Mouse (Mus musculus) cerebellum, adult 2 months (tissue): Measurements from ENCODE around the gene Rad17. TPM values are rescaled to one million over a fixed set of nuclear protein-coding genes. Genes with fewer than 3 reads are reported as not detected.

Experiments used
- DNase-seq, 2 experiments: peaks; one replicate each; pipeline ENCODE4 v3.0.0; 2021
- H3K27ac ChIP-seq: fragments of 200-500 bp; 2 replicates; pipeline ENCODE4 v1.5.1; 2012; ENCODE audit warnings: low read length, control low read depth, inconsistent platforms; ENCODE audit not compliant: insufficient read depth
- H3K27me3 ChIP-seq: fragments of 200-500 bp; 2 replicates; pipeline ENCODE4 v1.6.1; 2012; ENCODE audit warnings: inconsistent platforms, mild to moderate bottlenecking, low read length, moderate library complexity; ENCODE audit not compliant: control insufficient read depth, insufficient read depth
- H3K4me1 ChIP-seq: fragments of 200-500 bp; 2 replicates; pipeline ENCODE4 v1.6.1; 2011; ENCODE audit warnings: low read length; ENCODE audit not compliant: control insufficient read depth, insufficient read depth
- H3K4me3 ChIP-seq: fragments of 200-500 bp; replicated peaks from 2 replicates; pipeline ENCODE3; 2011; ENCODE audit warnings: mild to moderate bottlenecking, low read depth, low read length, control low read depth; ENCODE audit not compliant: insufficient read depth
- CTCF ChIP-seq: fragments of 200-500 bp; IDR thresholded peaks from 2 replicates; pipeline ENCODE4 v1.5.1; 2011; ENCODE audit warnings: low read depth, mild to moderate bottlenecking, control low read depth, low read length, moderate library complexity, borderline replicate concordance; ENCODE audit not compliant: insufficient read depth
- POLR2A ChIP-seq: fragments of 200-500 bp; IDR thresholded peaks from 2 replicates; pipeline ENCODE4 v1.6.1; 2011; ENCODE audit warnings: low read length, control low read depth, borderline replicate concordance; ENCODE audit not compliant: insufficient read depth
- WGBS: fragments of 180-500 bp; shearing (Covaris S2); methylation state at CpG from one replicate; pipeline ENCODE4 v1.1.7; 2018; 5-methylcytosine and 5-hydroxymethylcytosine counted together
- polyA plus RNA-seq: library from polyadenylated mRNA; depleted of rRNA; stranded (reverse); fragments of >200 nt; gene quantifications from 2 replicates; pipeline ENCODE4 v1.2.3, GENCODE M21; 2012; rRNA removed

Rad17 gene
- polyA plus RNA-seq, 1 experiment = 15.6 TPM

DNA sequence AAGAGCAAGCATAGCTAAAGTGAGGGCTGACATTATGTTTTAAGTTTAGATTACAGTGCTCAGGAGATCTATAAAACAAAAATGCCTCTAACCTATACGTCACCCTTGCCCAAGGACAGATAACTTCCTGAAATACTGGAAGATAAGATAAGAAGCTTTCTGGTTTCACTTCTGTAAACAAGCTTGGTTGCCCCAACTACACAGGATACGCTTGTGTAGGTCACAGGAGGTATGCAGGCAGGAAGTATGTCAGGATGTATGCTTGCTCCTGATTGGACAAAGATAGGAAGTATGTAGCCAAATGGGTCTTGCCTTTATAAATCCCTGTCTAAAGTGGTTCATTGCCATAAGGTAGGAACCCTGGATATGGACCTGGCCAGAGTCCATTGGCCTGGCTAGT lies 74.9 kb downstream of the Rad17 start:
- WGBS = 75% methylated on average over 2 of the region's 2 CpGs
- no peak for DNase-seq
- no peaks in the 10 kb centered on the region for H3K4me1 ChIP-seq
- no peak overlapping the region for H3K4me3 ChIP-seq
- H3K27ac ChIP-seq = no peak overlapping the region
- no peaks in the 10 kb centered on the region for H3K27me3 ChIP-seq
- TF ChIP-seq CTCF (no peak), POLR2A (no peak)

DNA sequence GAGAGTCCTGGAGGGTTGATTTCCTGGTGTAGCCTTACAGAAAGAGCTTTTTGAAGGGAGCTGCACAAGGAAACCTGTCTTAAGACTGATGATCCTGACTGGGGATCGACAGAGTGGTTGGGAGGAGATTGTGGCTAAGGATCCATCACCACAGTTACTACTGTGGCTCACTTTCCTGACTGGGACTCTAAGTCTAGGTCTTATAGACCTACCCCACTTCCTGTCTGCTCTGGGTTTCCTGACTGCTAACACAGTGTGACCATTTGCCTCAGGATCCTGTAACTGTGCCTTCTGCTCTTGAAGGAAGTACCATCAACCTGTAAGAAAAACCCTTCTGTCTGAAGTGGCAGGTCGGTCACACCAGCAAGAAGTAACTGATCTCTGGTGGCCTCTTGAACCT lies 80.1 kb downstream of the Rad17 start:
- TF ChIP-seq POLR2A = no peak
- no peak for TF ChIP-seq CTCF
- no peaks in the 10 kb centered on the region for H3K27me3 ChIP-seq
- H3K27ac ChIP-seq = no peak overlapping the region
- WGBS = 78% methylated on average over 2 of the region's 2 CpGs
- no peaks in the 10 kb centered on the region for H3K4me1 ChIP-seq
- no peak overlapping the region for H3K4me3 ChIP-seq
- DNase-seq = no peak

DNA sequence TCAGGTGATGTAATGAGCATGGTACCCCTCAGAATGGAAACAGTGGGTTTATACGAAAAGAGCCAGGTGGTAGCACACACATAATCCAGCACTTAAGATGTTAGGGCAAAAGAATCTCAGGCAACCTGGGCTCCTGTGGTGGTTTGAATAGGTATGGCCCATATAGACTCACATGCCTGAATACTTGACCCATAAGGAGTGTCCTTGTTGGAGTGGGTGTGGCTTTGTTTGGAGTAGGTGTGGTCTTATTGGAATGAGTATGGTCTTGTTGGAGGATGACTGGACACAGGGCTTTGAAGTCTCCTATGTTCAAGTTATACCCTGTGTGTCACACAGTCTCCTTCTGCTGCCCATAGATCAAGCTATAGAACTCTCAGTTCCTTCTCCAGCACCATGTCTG lies 82.5 kb downstream of the Rad17 start:
- WGBS = 98% methylated on average over 1 of the region's 1 CpGs
- H3K27ac ChIP-seq = no peak overlapping the region
- no peak overlapping the region for H3K4me3 ChIP-seq
- H3K4me1 ChIP-seq = no peaks in the 10 kb centered on the region
- H3K27me3 ChIP-seq = no peaks in the 10 kb centered on the region
- no peak for TF ChIP-seq CTCF
- no peak for TF ChIP-seq POLR2A
- DNase-seq = no peak

Other genes starting within 250 kb of the Rad17 start
- 0.13 and 0.15 TPM in 2 replicates for gene Naip1, start 198.2 kb downstream of the Rad17 start, polyA plus RNA-seq
- gene Gtf2h2, start 158.5 kb downstream of the Rad17 start, polyA plus RNA-seq = 67.1 and 73.0 TPM in 2 replicates
- gene Ocln, start 98.3 kb downstream of the Rad17 start, polyA plus RNA-seq = 14.8 and 16.0 TPM in 2 replicates
- gene Marveld2, start 34.1 kb downstream of the Rad17 start, polyA plus RNA-seq = 13.5 and 16.4 TPM in 2 replicates
- gene Ak6, start 72 bp downstream of the Rad17 start, polyA plus RNA-seq = 141 and 148 TPM in 2 replicates
- gene Taf9, start 528 bp upstream of the Rad17 start, polyA plus RNA-seq = 13.8 and 16.0 TPM in 2 replicates
- 0.59 and 0.61 TPM in 2 replicates for gene Ccdc125, start 18.7 kb upstream of the Rad17 start, polyA plus RNA-seq
- gene Cdk7, start 79.9 kb upstream of the Rad17 start, polyA plus RNA-seq = 18.5 and 20.9 TPM in 2 replicates
- gene Mrps36, start 93.6 kb upstream of the Rad17 start, polyA plus RNA-seq = 115 and 119 TPM in 2 replicates
- gene Cenph, start 124.8 kb upstream of the Rad17 start, polyA plus RNA-seq = 0.41 and 0.63 TPM in 2 replicates
- 0.18 and 0.33 TPM in 2 replicates for gene Ccnb1, start 135.5 kb upstream of the Rad17 start, polyA plus RNA-seq
- 42.7 and 44.0 TPM in 2 replicates for gene Slc30a5, start 182.4 kb upstream of the Rad17 start, polyA plus RNA-seq